Mouse (Mus musculus) brain, adult 2 months (tissue): ENCODE results near the gene Clic1.
A peak's percentile ranks its signal among the peaks of the same experiment; 100 is the strongest.

Source experiments
- DNase-seq: peaks from one replicate; pipeline ENCODE4 v3.0.0; 2011; ENCODE audit warnings: low read depth, low spot score

The Clic1 gene

DNA sequence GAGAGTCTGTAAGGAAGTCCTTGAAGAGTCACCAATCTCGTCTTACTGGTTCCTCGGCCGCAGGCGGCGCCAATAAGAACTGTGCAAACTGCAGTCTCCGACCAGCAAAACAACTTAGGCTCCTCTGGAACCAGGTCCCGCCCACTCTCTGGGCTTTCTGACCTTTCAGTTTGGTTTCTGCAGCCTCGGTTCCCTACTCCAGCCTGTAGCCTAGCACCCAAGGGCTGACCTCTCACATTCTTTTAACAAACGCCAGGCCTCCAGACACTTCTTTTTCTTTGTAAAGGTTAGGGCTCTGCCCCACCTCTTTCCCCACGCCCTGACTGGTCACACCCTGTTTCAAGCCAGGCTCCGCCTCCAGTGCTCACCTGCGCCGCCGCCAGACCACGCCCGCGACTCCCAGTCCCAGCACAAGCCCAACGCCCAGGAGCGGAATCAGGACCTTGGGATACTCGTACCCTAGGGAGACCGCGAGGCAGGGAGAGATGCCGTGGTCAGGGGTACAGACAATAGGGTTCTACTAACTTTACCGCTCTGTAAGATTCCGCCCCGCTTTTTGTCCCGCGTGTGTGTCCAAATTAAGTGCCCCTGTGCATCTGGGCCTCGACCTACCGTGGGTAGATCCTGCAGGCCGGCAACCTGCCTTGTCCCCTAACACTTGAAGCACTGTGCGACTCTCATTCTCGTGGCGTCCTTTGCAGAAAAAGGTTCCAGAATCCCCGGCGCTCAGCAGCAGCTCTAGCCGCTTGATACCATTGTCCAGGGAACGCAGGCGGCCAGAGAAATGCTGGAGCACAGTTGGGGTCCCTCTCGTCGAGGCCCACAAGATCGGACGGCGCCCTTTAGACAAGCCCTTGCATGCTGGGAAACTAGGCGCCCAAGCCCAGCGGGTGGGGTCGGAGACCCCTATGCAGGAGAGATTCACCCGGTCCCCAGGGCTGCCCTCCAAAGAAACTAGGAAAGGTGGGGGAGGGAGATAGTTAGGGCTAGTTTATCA is 15.5 kb downstream of the Clic1 start, which contains the start of gene Ly6g6c:
Ly6g6c (plus strand) TSS at position 438 of the 997 bp plus-strand sequence.
- peak; percentile 52 for DNase-seq

DNA sequence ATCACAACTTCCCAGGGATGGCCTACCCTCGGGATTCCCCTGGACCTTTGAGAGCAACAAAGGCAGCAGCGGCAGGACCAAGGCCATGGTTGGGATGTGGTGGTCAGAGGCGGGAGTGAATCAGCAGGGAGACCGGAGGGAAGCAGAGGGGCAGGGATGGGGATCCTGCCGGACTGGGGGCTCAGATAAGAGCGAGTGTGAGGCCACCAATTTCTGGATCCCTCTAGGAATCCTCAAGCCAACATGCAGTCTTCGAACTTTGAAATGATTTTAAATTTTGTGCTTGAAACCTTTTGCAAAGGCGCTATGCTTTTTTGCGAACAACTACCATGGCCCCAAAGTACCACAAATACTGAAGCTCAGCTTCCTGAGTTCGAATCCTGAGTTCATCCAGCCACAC is 16.3 kb downstream of the Clic1 start, which contains the start of gene Mpig6b:
Mpig6b (minus strand) TSS at position 101 of the 400 bp plus-strand sequence.
- no peak for DNase-seq

DNA sequence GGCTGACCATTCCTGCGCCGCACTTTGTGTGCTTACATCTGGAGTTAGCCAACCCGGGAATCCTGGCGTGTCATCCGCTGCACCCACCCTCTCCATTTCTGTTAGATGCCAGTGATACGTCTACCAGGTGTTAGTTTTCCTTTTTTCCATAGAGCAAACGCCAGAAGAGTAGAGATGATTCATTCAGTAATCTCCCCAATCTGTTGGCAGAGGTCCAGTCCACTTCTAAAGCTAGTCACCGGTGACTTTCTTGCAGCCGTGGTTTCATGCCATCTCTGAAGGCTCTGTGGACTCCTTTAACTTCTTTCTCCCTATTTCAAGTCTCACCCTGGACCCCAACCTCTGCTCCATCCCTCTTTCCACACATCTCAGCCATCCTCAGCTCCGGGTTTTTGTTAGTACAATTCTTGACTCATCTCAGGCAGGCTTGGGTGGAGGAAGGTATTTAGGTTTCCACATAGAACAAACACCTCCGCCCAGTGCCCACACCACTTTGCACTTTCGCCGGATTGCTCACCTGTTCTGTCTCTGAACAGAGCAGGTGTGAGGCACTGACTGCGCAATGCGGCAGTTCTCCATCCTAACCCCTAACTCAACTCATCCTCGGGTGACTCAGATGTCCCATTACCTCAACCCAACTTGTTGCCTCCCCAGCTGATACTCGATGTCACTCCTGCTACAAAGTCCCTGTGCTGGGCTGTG is 18.6 kb downstream of the Clic1 start:
- peak; percentile 65 for DNase-seq

- peak; percentile 98 for DNase-seq
Measured at GRCm38 (mm10) chr17:35070556-35071229, 20.9 kb downstream of the Clic1 start.

DNA sequence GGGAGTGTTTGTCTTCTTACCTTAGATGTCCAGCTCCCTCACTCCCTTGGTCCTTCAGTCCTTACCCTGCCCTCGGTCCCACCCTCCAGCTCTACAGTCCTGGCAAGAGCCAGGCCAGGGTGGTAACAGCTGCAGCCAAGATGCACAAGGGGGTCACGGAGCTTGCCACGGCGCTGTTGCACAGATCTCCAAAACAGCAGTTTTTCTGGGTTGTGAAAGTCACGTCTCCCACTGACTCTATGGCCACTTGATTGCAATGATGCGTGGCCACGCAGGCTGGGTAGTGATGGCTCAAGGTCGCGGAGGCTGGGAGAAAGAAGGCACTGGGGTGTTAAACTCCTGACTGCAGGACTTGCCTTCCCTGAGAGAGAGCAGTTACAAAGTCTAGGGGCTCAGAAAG is 21.7 kb downstream of the Clic1 start:
- no peak for DNase-seq

- peak; percentile 89 for DNase-seq
Measured at GRCm38 (mm10) chr17:35074097-35074496, 24.3 kb downstream of the Clic1 start.

- DNase-seq, result no peak
Measured at GRCm38 (mm10) chr17:35076507-35077176, 26.9 kb downstream of the Clic1 start, which contains the start of gene Ly6g6e. TSS of gene Ly6g6e (plus strand) at chr17:35076902.

DNA sequence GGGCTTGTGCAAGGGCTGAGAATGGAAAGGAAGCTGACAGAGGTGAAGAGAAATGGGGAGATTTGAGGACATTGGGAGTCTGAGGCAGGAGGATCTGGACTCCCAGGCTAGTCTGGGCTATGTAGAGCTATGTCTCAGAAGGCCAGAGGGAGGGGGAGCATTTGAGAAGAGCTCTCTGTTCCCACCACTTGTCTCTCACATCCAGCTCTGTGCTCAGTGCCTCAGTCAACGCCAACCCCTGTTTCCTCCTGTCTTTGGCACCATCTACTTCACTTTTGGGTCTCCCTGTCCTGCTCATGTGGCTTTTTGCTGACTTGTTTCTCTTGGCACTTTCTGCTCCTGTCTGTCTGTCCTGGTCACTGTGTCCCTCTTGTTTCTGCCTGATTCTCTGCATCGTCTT is 27.5 kb downstream of the Clic1 start:
- peak; percentile 69 for DNase-seq

- peak; percentile 71 for DNase-seq
Measured at GRCm38 (mm10) chr17:35077786-35078233, 28.0 kb downstream of the Clic1 start, which contains the start of gene Ly6g6d. TSS of gene Ly6g6d (minus strand) at chr17:35078065.

GRCm38 (mm10) chr17:35079778-35080177 is 30.0 kb downstream of the Clic1 start:
- DNase-seq, result no peak

DNA sequence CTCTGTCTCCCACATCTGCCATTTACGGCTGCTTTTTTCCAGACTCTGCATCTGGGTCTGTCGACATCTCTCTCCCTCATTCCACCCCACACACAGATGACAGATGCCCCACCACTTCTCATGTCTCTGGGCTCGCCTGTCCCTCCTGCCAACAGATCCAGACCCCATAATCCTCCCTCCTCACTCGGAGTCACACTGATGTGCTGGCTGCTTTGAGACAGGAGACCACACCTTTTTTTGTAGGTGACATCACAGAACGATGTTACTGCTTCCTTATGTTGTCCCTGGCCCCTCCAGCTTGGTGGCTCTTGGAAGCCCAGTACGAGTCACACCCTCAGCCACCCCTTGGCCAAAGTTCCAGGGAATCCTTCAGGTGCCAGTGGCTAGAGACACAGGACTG is 30.5 kb downstream of the Clic1 start:
- DNase-seq, result no peak

- no peak for DNase-seq
Measured at GRCm38 (mm10) chr17:35080710-35081109, 30.9 kb downstream of the Clic1 start.

GRCm38 (mm10) chr17:35082841-35083576 is 33.2 kb downstream of the Clic1 start:
- peak; percentile 88 for DNase-seq

DNA sequence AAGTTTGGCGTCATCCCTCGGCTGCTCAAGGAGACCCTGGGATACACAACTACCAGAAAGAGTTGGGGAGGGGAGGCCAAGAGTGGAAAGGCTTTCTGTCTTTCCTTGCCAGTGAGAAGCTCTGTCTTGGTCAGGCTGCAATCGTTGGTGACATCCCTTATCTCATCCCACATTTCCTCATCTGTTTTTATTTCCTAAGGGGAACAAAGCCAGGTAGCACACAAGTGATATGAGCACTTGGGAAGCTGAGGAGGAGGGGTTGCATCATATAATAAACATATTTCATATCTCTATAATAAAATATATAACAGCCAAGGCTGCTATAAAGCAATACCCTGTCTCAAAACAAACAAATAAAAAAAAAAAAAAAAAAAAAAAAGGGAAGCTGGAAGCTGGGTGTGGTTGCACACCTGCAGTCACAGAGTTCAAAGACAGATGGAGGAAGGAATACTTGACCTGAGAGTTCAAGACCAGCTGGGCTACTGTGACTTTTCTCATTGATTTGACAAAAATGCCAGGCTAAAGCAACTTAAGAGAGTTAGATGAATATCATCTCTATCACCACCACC is 34.2 kb downstream of the Clic1 start:
- DNase-seq, result no peak

GRCm38 (mm10) chr17:35085208-35085865 is 35.6 kb downstream of the Clic1 start, which contains the start of gene Ly6g6f:
TSS of gene Ly6g6f (minus strand) at chr17:35085610.
- DNase-seq, result no peak

DNA sequence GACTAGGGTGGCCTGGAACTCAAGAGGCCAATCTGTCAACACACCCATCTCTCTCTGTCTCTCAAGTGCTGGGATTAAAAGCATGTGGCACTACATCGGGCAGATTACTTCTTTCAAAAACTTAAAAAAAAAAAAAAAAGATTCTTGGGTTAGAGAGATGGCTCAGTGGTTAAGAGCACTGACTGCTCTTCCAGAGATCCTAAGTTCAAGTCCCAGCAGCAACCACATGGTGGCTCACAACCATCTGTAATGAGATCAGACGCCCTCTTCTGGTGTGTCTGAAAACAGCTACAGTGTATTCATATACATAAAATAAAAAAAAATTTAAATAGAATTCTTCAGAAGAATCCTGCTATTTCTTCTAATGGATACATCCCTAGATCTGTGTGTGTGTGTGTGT is 38.4 kb downstream of the Clic1 start:
- no peak for DNase-seq

GRCm38 (mm10) chr17:35088825-35089644 is 39.3 kb downstream of the Clic1 start, which contains the start of gene Abhd16a:
TSS of gene Abhd16a (plus strand) at chr17:35089263.
- peak; percentile 98 for DNase-seq
